Mouse (Mus musculus) heart, postnatal 0 days (tissue): ENCODE measurements around the gene Tnfaip3.

Source experiments
- CTCF ChIP-seq: IDR thresholded peaks from 2 replicates; pipeline ENCODE4 v1.5.1; 2016; ENCODE audit warnings: antibody characterized with exemption, control low read depth, low read depth
- EP300 ChIP-seq: IDR thresholded peaks from 2 replicates; pipeline ENCODE4 v1.6.1; 2016; ENCODE audit warnings: antibody characterized with exemption, low read depth

- TF ChIP-seq EP300 (no peak), CTCF (no peak)
Measured at GRCm38 (mm10) chr10:19014381-19015256, 838 bp downstream of the Tnfaip3 start.
